Mouse (Mus musculus) spleen, adult 2 months (tissue): ENCODE results near the gene Lfng.

Experiments used
- CTCF ChIP-seq: fragments of 200-500 bp; IDR thresholded peaks from 2 replicates; pipeline ENCODE4 v1.5.1; 2011; ENCODE audit warnings: mild to moderate bottlenecking, inconsistent platforms; ENCODE audit not compliant: insufficient read depth, insufficient read length, insufficient replicate concordance; ENCODE audit errors: extremely low read depth
- POLR2A ChIP-seq: fragments of 200-500 bp; IDR thresholded peaks from 2 replicates; pipeline ENCODE4 v1.6.1; 2011; ENCODE audit warnings: low read depth, low read length, inconsistent platforms

DNA sequence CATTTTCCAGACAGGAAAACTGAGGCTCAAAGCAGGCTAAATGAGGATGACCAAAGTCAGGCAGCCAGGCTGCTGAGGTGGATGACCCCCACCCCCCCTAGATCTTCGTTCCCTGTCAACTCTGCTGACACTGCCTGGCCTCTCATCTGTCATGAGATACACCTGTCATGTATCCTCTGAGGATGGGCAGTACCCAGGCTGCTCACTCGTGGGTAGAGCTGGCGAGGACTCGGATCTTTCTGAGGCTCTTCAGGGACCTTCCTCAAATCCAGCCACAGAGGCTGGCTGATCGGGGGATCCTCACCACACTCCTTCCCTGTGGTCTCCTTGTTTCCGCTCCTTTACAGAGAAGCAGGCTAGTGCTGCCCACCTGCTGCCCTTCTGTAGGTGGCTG, 9.0 kb downstream of the Lfng start:
- no peak for TF ChIP-seq POLR2A
- TF ChIP-seq CTCF = no peak
